Mouse (Mus musculus) heart, postnatal 0 days (tissue): Measurements from ENCODE around the gene Lrrc1. TPM values are rescaled to one million over a fixed set of nuclear protein-coding genes. Genes with fewer than 3 reads are reported as not detected.

Source experiments
- ATAC-seq: fragments of 200-750 bp; cut with Nextera tagmentation; 2 replicates; pipeline ENCODE4 v1.8.0; 2017; ENCODE audit warnings: low read depth, moderate number of reproducible peaks, moderate library complexity; ENCODE audit not compliant: insufficient read depth
- DNase-seq: peaks from one replicate; pipeline ENCODE4 v3.0.0-alpha.2; 2016; ENCODE audit warnings: low spot score
- H3K27ac ChIP-seq: fragments of 300-500 bp; sonication (generic); 2 replicates; pipeline ENCODE4 v1.5.1; 2014; ENCODE audit warnings: low read depth, mild to moderate bottlenecking
- H3K27me3 ChIP-seq: fragments of 300-500 bp; sonication (generic); 2 replicates; pipeline ENCODE4 v1.6.1; 2014; ENCODE audit warnings: low read length, mixed read lengths; ENCODE audit not compliant: control insufficient read depth, insufficient read depth
- H3K36me3 ChIP-seq: fragments of 300-500 bp; sonication (generic); replicated peaks from 2 replicates; pipeline ENCODE4 v1.6.1; 2014; ENCODE audit warnings: low read length, mixed read lengths; ENCODE audit not compliant: control insufficient read depth, insufficient read depth
- H3K4me1 ChIP-seq: fragments of 300-500 bp; sonication (generic); 2 replicates; pipeline ENCODE4 v1.6.1; 2014; ENCODE audit warnings: antibody characterized with exemption; ENCODE audit not compliant: control insufficient read depth, insufficient read depth
- H3K4me2 ChIP-seq: fragments of 300-500 bp; sonication (generic); 2 replicates; pipeline ENCODE4 v1.6.1; 2014; ENCODE audit warnings: low read depth, mild to moderate bottlenecking, low read length, moderate library complexity
- H3K4me3 ChIP-seq: fragments of 300-500 bp; sonication (generic); 2 replicates; pipeline ENCODE4 v1.5.1; 2014; ENCODE audit warnings: low read depth, low read length
- H3K9ac ChIP-seq: fragments of 300-500 bp; sonication (generic); replicated peaks from 2 replicates; pipeline ENCODE4 v1.6.1; 2014; ENCODE audit warnings: low read depth, low read length, mixed read lengths
- H3K9me3 ChIP-seq: fragments of 300-500 bp; sonication (generic); replicated peaks from 2 replicates; pipeline ENCODE4 v1.6.1; 2016; ENCODE audit warnings: low read length; ENCODE audit not compliant: control insufficient read depth
- CTCF ChIP-seq: IDR thresholded peaks from 2 replicates; pipeline ENCODE4 v1.5.1; 2016; ENCODE audit warnings: antibody characterized with exemption, control low read depth, low read depth
- EP300 ChIP-seq: IDR thresholded peaks from 2 replicates; pipeline ENCODE4 v1.6.1; 2016; ENCODE audit warnings: antibody characterized with exemption, low read depth
- WGBS: fragments of 180-500 bp; shearing (Covaris S2); extraction: QIAGEN DNeasy Blood & Tissue Kit; methylation state at CpG from one replicate; pipeline ENCODE4 v1.1.7; 2014; 5-methylcytosine and 5-hydroxymethylcytosine counted together
- polyA plus RNA-seq: library from polyadenylated mRNA; unstranded; fragments of >200 nt; fragmentation: Nextera tagmentation; extraction: Ambion mirVana; gene quantifications from 2 replicates; pipeline ENCODE4 v1.2.1, GENCODE M21; 2015
- total RNA-seq: library from RNA; depleted of rRNA; stranded (reverse); fragments of >200 nt; gene quantifications from 2 replicates; pipeline ENCODE4 v1.2.3, GENCODE M21; 2014; ENCODE audit warnings: low replicate concordance

Lrrc1 gene
- total and polyA plus RNA-seq, 2 experiments from 2014 or later: 17.7 to 43.8 TPM

GRCm38 (mm10) chr9:77571851-77572250, 27.2 kb upstream of the Lrrc1 start:
- TF ChIP-seq CTCF: no peak
- no peak for TF ChIP-seq EP300
- Histone ChIP-seq H3K9ac (no peak overlapping the region), H3K4me2 (no peak overlapping the region), H3K27ac (no peak overlapping the region), H3K27me3 (no peaks in the 10 kb centered on the region), H3K9me3 (no peaks in the 10 kb centered on the region), H3K36me3 (no peaks in the 10 kb centered on the region), H3K4me1 (no peaks in the 10 kb centered on the region), H3K4me3 (no peak overlapping the region)
- WGBS: 32% methylated on average over 4 of the region's 4 CpGs
- no peak for ATAC-seq
- DNase-seq: no peak

- Histone ChIP-seq H3K4me1 (no peaks in the 10 kb centered on the region), H3K4me3 (no peak overlapping the region), H3K9me3 (no peaks in the 10 kb centered on the region), H3K27ac (no peak overlapping the region), H3K27me3 (no peaks in the 10 kb centered on the region), H3K36me3 (no peaks in the 10 kb centered on the region), H3K9ac (no peak overlapping the region), H3K4me2 (no peak overlapping the region)
- no peak for TF ChIP-seq EP300
- no peak for TF ChIP-seq CTCF
- ATAC-seq: no peak
- DNase-seq: no peak
- WGBS: 53% methylated on average over 13 of the region's 13 CpGs
Observed at GRCm38 (mm10) chr9:77568789-77569506, 24.3 kb upstream of the Lrrc1 start.

GRCm38 (mm10) chr9:77561827-77562226, 17.2 kb upstream of the Lrrc1 start:
- no peaks in the 10 kb centered on the region for H3K27me3 ChIP-seq
- H3K27ac ChIP-seq: no peak overlapping the region
- no peak overlapping the region for H3K4me2 ChIP-seq
- H3K4me3 ChIP-seq: no peak overlapping the region
- H3K36me3 ChIP-seq: no peaks in the 10 kb centered on the region
- H3K9ac ChIP-seq: no peak overlapping the region
- no peaks in the 10 kb centered on the region for H3K4me1 ChIP-seq
- ATAC-seq (no peak), DNase-seq (no peak)
- peaks cover 14% of the 10 kb centered on the region; the same call in 1 of the 2 replicates for H3K9me3 ChIP-seq
- TF ChIP-seq CTCF (no peak), EP300 (no peak)

GRCm38 (mm10) chr9:77557963-77558362, 13.3 kb upstream of the Lrrc1 start:
- no peak overlapping the region for H3K27ac ChIP-seq
- H3K9me3 ChIP-seq: peaks cover 10% of the 10 kb centered on the region; the same call in 1 of the 2 replicates
- no peak overlapping the region for H3K4me3 ChIP-seq
- no peaks in the 10 kb centered on the region for H3K27me3 ChIP-seq
- H3K4me2 ChIP-seq: no peak overlapping the region
- no peaks in the 10 kb centered on the region for H3K36me3 ChIP-seq
- TF ChIP-seq CTCF: no peak
- TF ChIP-seq EP300: no peak
- no peak overlapping the region for H3K9ac ChIP-seq
- ATAC-seq (no peak), DNase-seq (no peak)
- H3K4me1 ChIP-seq: no peaks in the 10 kb centered on the region
- 49% methylated on average over 3 of the region's 3 CpGs for WGBS

GRCm38 (mm10) chr9:77557181-77557580, 12.5 kb upstream of the Lrrc1 start:
- no peak overlapping the region for H3K4me2 ChIP-seq
- no peak for ATAC-seq
- 84% methylated on average over 4 of the region's 4 CpGs for WGBS

GRCm38 (mm10) chr9:77556435-77556834, 11.8 kb upstream of the Lrrc1 start:
- TF ChIP-seq EP300 (no peak), CTCF (no peak)
- ATAC-seq: no peak

More at GRCm38 (mm10) chr9:77557181-77557580, 12.5 kb upstream of the Lrrc1 start:
- Histone ChIP-seq H3K27ac (no peak overlapping the region), H3K27me3 (no peaks in the 10 kb centered on the region), H3K4me1 (no peaks in the 10 kb centered on the region), H3K4me3 (no peak overlapping the region), H3K9ac (no peak overlapping the region), H3K36me3 (no peaks in the 10 kb centered on the region), H3K9me3 (0 out of 2 replicates have a peak, but pooled peaks cover 5% of the 10 kb centered on the region)
- no peak for DNase-seq
- TF ChIP-seq CTCF (no peak), EP300 (no peak)

More at GRCm38 (mm10) chr9:77556435-77556834, 11.8 kb upstream of the Lrrc1 start:
- 52% methylated on average over 9 of the region's 9 CpGs for WGBS
- Histone ChIP-seq H3K27ac (no peak overlapping the region), H3K4me2 (no peak overlapping the region), H3K9me3 (no peaks in the 10 kb centered on the region), H3K4me3 (no peak overlapping the region), H3K9ac (no peak overlapping the region), H3K36me3 (no peaks in the 10 kb centered on the region), H3K4me1 (no peaks in the 10 kb centered on the region), H3K27me3 (no peaks in the 10 kb centered on the region)
- no peak for DNase-seq
